Comparison of ENCODE assay signal across 8 mouse cellular contexts in the genomic region with DNA sequence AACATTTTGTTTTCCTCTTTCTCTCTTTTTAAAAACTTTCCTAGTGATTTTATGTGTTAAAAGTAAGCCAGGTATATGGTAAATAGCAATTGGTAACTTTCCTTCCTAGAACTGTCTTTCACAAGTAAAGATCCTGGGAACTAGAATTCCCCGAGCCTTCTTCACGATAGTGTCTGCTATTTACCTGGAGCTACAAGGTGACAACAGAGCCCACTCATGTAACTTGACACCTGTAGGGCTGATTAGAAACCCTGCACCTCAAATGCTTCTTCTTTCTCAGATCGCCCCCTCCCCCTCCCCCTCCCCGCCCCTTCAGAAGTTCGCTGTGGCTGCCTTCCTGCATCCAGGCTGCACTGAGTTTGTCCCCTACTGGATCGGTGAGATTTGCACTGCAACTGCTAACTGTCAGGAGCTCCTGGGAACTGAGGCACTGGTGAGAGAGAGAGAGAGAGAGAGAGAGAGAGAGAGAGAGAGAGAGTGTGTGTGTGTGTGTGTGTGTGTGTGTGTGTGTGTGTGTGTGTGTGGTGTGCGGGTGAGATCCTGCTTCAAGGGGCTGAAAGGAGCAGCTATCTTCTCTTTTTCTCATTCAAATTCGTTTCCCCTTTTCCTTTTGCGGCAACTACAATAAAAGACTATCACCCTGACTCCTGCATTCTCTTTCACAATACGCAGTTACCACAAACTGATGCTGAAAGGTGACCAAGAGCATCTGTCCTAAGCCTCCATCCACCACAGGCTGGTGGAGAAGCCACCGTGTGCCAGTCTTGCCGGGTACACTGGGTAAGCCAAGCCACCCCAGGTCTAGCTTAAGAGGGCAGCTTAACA.
A peak's percentile ranks its signal among the peaks of the same experiment; 100 is the strongest.
DNase-seq lines count a peak whose midpoint lies in the region; ATAC-seq and TF ChIP-seq lines count a peak whose summit lies in the region.

No protein-coding gene starts in this region.

- no peak overlapping the region for H3K4me3 ChIP-seq in midbrain, embryonic 14.5 days (replicated peaks; ENCODE audit: low read depth, low read length)
- no peak overlapping the region for H3K4me3 ChIP-seq in midbrain, embryonic 16.5 days (ENCODE audit: low read depth, low read length)
- H3K4me3 ChIP-seq in liver, postnatal 0 days (ENCODE audit: low read depth, low read length) = no peak overlapping the region

- no peaks in the 10 kb centered on the region for H3K36me3 ChIP-seq in midbrain, embryonic 14.5 days (ENCODE audit: control insufficient read depth, insufficient read depth, low read length)
- H3K36me3 ChIP-seq in midbrain, embryonic 16.5 days (ENCODE audit: control insufficient read depth, insufficient read depth, low read length) = no peaks in the 10 kb centered on the region
- peaks cover 3% of the 10 kb centered on the region; the same call in 1 of the 2 replicates for H3K36me3 ChIP-seq in liver, postnatal 0 days (replicated peaks; ENCODE audit: insufficient read depth, low read length)

- H3K27me3 ChIP-seq in midbrain, embryonic 14.5 days (ENCODE audit: control insufficient read depth, insufficient read depth, low read length) = 0 out of 2 replicates have a peak, but pooled peaks cover 7% of the 10 kb centered on the region
- H3K27me3 ChIP-seq in midbrain, embryonic 16.5 days (ENCODE audit: control insufficient read depth, insufficient read depth, low read depth, low read length) = no peaks in the 10 kb centered on the region
- no peaks in the 10 kb centered on the region for H3K27me3 ChIP-seq in liver, postnatal 0 days (ENCODE audit: insufficient read depth, low read length)

- no peak overlapping the region for H3K9ac ChIP-seq in midbrain, embryonic 14.5 days (replicated peaks; ENCODE audit: low read length)
- H3K9ac ChIP-seq in midbrain, embryonic 16.5 days (ENCODE audit: low read depth, low read length) = no peak overlapping the region
- H3K9ac ChIP-seq in liver, postnatal 0 days (replicated peaks) = no peak overlapping the region; the same call in 1 of the 2 replicates

- TF ChIP-seq EP300 in liver, postnatal 0 days (IDR thresholded peaks at IDR 0.05; ENCODE audit: low read depth) = no peak

- no peak overlapping the region for H3K27ac ChIP-seq in midbrain, embryonic 14.5 days (replicated peaks; ENCODE audit: low read depth, low read length)
- no peak overlapping the region for H3K27ac ChIP-seq in midbrain, embryonic 16.5 days (ENCODE audit: low read length)
- H3K27ac ChIP-seq in liver, postnatal 0 days (ENCODE audit: low read depth) = peak overlapping the region; percentile 39; the same call in 1 of the 2 replicates

- peaks cover 40% of the 10 kb centered on the region for H3K4me1 ChIP-seq in midbrain, embryonic 14.5 days (ENCODE audit: control insufficient read depth, insufficient read depth, low read length)
- peaks cover 27% of the 10 kb centered on the region for H3K4me1 ChIP-seq in midbrain, embryonic 16.5 days (ENCODE audit: control insufficient read depth, insufficient read depth, low read length)
- peaks cover 27% of the 10 kb centered on the region for H3K4me1 ChIP-seq in liver, postnatal 0 days (ENCODE audit: insufficient read depth)

- H3K4me2 ChIP-seq in midbrain, embryonic 14.5 days (ENCODE audit: low read length) = no peak overlapping the region
- H3K4me2 ChIP-seq in midbrain, embryonic 16.5 days (ENCODE audit: low read length) = no peak overlapping the region
- peak overlapping the region; percentile 60 for H3K4me2 ChIP-seq in liver, postnatal 0 days (ENCODE audit: low read depth, low read length)

- no peak for ATAC-seq in CD4-positive, CD25-positive, alpha-beta regulatory T cell, adult 4 months
- no peak for ATAC-seq in midbrain, embryonic 14.5 days (ENCODE audit: low FRiP score, low TSS enrichment)
- ATAC-seq in midbrain, embryonic 16.5 days = no peak
- no peak for ATAC-seq in liver, postnatal 0 days

- WGBS in midbrain, embryonic 14.5 days = 19% methylated on average over 12 of the region's 12 CpGs
- 21% methylated on average over 11 of the region's 12 CpGs for WGBS in midbrain, embryonic 16.5 days
- WGBS in liver, postnatal 0 days (ENCODE audit: insufficient replicate concordance) = 18% methylated on average over 12 of the region's 12 CpGs

- DNase-seq in CD4-positive, CD25-positive, alpha-beta regulatory T cell, adult 2 months (ENCODE audit: low read depth, low spot score) = peak; percentile 61
- peak; percentile 32 for DNase-seq in midbrain, embryonic 14.5 days
- no peak for DNase-seq in liver, postnatal 0 days
- peak; percentile 50 for DNase-seq in thymus, postnatal 4 days
- no peak for DNase-seq in spleen, adult 12 weeks (ENCODE audit: low spot score)
- DNase-seq in left cerebral cortex, adult 9 months (ENCODE audit: low spot score in 2 of 2) = no peak

- H3K9me3 ChIP-seq in midbrain, embryonic 14.5 days (ENCODE audit: control insufficient read depth, low read length) = no peaks in the 10 kb centered on the region
- H3K9me3 ChIP-seq in midbrain, embryonic 16.5 days (replicated peaks; ENCODE audit: control insufficient read depth, low read length, poor library complexity, severe bottlenecking) = no peaks in the 10 kb centered on the region
- no peaks in the 10 kb centered on the region for H3K9me3 ChIP-seq in liver, postnatal 0 days (ENCODE audit: low read length)

- no peak for TF ChIP-seq CTCF in liver, postnatal 0 days (IDR thresholded peaks at IDR 0.05; ENCODE audit: low read depth)

Comparison
In these comparisons a context has a peak if more than half of its experiments do, and no peak if none do; other contexts are left out.
1. DNase-seq: peak in CD4-positive, CD25-positive, alpha-beta regulatory T cell, adult 2 months (single experiment), midbrain, embryonic 14.5 days (single experiment) and thymus, postnatal 4 days (single experiment); none in liver, postnatal 0 days (single experiment), spleen, adult 12 weeks (single experiment) and left cerebral cortex, adult 9 months (0 of 2).